Mouse (Mus musculus) ovary, postnatal 36 days (tissue): ENCODE data around the gene Nid2.

Source experiments
- DNase-seq: peaks from one replicate; pipeline ENCODE4 v3.0.0; 2022; ENCODE audit warnings: low spot score, mixed read lengths

Nid2 gene

DNA sequence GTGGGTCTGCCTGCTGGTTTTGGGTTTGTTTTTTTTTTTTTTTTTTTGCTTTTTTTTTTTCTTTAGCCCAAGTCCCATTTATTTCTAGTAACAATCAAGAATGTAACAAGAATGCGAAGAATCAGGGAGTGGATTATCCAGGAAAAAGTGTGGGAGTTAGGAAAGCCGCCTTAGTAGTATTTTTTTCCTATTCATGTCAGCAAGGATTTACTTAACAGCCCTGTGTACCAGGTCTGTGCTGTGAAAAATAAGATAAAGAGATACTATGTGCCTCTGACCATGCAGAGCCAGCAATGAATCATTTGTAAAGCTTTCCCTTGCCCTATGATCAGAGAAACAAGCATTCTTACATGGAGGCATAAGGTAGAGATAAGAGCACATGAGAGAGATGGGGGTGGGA is 4.8 kb upstream of the Nid2 start:
- no peak for DNase-seq

DNA sequence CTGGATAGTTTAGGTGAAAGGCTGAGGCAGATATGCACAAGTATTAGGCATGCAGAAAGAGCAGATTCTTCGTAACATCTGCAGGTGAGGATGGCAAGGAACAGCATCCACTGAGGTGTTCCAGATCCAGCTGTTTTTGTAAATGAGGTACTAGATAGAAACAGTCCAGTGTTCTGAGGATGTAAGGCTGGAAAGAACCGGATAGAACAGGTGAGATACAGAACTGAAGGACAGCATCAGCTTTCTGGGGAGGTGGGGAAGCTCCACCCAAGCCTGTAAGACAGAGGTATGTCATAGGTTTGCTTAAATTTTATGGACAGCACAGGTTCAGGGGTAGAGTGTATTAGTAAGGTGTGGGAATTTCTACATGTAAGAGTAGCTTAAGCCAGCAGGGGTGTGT is 4.3 kb upstream of the Nid2 start:
- DNase-seq = no peak

DNA sequence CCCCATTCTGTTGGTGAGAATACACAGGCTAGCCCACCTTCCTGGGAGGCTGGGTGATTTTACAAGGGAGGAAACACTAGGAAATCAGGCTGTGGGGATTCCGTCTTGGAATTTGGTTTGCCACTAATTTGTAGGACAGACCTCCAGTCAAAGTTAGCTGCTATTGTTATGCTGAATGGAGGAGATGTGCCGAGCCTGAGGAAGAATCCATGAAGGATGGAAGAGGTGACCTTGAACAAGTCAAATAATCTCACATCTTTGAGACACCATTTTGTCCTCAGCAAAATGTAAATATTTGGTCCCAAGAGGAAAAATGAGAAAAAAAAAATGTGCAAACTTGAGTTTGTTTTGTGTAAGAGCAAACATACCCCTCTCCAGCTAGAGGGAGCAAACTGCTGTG is 1.3 kb upstream of the Nid2 start:
- no peak for DNase-seq

DNA sequence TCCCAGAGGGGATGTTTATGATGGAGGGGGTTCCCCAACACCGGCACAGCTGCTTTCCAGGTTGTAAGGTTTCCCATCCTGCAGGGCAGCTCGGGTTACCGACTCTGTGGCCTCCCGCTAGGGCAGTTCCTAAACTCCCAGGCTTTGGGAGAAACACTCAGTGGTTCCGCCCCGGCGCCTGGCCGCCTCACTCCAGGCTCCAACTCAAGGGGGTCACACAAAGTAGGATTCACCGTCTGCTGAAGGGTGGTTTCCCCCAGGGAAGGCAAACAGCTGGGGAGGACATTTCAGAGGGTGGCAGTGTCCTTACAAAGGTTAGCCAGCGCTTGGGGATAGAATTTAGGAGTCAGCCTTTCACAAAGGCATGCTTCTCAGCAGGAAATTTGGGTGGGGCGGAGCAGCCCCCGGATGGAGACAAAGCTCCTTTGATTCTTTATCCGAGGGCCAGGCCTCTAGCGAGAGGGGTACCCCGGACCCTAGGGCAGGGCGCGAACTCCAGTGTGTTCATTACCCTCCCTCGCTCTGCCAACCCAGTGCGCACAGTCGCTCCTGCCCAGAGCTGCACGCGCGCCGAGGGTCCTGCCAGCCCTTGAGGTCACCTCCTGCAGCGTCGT is 547 bp upstream of the Nid2 start:
- no peak for DNase-seq

DNA sequence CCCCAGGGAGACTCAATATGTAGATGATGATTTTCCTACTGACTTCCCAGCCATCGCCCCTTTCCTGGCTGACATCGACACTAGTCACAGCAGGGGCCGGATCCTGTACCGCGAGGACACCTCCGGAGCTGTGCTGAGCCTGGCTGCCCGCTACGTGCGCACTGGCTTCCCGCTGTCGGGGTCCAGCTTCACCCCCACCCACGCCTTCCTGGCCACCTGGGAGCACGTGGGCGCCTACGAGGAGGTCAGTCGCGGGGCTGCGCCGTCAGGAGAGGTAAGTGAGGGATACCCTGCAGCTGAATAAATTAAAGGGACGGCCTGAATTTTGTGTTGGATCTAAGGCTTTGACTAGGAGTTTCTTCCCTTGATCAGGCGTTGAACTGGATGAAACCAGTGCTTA is 1.2 kb downstream of the Nid2 start:
- DNase-seq = no peak

DNA sequence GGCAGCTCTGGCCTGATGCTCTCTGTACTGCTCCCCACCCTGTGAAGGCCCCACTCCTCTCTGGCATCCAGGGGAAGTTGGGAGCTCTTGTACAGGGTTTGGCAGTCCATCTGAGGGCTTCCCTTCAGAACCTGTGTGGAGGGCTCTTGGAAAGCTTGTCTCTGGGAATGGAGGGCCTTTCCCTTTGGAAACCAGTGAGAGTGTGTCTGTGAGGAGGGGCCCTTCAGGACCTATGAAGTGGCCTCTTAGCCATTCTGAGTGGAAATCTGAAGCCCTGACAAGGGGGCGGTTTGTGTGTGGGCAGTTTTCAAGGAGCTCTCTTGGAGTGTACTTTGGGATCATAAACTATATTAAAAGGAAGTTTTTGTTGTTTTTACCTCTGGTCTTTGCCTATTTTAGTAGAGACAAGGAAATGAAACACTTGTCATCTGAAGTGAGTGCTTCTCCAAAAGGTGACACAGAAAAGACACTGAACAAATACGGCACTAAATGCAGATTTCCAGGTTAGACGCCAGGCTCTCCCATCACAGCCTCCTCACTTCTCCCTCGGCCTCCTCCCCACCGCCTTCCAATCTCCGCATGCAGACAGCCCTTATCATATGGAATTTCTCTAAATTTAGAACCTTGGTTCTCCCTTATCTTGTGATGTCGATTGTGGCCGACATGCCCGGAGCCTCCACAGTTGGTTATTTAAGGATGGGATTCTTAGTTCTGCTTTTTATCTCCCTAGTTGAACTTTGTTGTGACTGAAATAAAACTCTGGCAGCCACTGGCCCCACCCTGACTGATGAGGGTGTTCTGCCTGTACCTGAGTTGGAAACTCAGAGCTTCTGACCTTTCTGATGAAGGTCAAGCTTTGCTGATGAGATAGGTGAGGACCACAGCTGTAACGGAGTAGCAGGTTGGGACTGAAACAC is 8.5 kb downstream of the Nid2 start:
- no peak for DNase-seq

DNA sequence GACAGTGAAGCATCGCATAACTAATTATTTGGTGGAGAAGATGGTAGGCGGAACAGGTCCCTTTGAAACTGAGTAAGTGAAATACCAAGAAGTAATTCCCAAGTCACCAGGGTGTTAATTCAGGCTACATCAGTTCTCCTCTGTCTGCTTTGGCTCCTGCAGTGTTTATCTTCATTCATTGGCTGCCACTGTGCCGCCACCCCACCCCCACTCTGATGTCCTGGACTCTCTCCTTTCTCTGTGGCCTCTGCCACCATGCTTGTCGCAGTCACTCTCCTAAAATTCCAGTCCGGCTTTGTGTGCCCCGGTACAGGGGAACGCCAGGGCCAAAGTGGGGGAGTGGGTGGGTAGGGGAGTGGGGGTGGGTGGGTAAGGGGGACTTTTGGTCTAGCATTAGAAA is 9.7 kb downstream of the Nid2 start:
- DNase-seq = no peak

DNA sequence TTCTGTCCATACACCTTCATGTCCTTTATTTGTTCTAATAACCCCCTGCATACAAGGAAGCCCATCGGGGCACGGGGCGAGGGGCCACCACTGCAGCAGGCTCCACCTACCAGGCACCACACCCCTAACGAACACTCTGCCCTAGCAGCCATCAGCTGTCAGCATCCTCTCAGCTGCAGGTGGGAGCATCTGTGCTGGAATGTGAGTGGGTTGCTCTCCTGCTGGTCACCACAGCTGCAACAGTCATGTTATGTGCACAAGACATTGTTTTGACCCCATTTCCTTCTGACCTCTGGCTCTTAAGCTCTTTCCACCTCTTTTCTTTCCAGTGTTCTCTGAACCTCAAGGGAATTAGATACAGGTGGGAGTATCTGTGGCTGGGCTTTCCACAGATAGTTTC is 10.9 kb downstream of the Nid2 start:
- no peak for DNase-seq

DNA sequence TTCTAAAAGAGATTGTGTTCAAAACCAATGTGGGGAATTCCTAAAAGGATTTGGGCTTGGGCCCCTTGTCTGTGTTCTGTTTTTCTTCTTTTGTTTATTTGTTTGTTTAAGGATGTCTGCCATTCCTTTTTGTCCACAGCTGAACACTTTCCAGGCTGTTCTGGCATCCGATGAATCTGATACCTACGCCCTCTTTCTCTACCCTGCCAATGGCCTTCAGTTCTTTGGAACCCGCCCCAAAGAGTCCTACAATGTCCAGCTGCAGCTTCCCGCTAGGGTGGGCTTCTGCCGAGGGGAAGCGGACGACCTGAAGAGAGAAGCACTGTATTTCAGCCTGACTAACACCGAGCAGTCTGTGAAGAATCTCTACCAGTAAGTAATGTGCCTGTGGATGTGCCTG is 12.5 kb downstream of the Nid2 start:
- no peak for DNase-seq

DNA sequence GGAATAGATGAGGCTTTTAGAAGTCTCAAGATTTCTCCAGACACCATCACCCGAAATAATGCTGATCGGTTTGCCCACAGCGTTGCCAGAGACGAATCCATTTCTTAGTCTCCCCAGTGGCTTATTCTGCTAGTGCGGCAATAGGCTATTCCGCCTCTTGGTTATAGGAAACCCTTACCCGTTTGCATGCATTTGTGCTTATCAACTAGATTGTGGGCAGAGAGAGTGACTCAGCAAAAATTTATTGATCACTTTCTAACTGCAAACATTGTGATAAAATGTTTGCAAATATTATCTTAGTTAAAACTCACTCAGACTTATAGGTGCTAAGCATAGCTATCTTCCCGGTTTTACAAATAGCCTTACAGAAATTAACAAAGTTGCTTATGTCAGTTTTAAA is 13.3 kb downstream of the Nid2 start:
- DNase-seq = no peak

DNA sequence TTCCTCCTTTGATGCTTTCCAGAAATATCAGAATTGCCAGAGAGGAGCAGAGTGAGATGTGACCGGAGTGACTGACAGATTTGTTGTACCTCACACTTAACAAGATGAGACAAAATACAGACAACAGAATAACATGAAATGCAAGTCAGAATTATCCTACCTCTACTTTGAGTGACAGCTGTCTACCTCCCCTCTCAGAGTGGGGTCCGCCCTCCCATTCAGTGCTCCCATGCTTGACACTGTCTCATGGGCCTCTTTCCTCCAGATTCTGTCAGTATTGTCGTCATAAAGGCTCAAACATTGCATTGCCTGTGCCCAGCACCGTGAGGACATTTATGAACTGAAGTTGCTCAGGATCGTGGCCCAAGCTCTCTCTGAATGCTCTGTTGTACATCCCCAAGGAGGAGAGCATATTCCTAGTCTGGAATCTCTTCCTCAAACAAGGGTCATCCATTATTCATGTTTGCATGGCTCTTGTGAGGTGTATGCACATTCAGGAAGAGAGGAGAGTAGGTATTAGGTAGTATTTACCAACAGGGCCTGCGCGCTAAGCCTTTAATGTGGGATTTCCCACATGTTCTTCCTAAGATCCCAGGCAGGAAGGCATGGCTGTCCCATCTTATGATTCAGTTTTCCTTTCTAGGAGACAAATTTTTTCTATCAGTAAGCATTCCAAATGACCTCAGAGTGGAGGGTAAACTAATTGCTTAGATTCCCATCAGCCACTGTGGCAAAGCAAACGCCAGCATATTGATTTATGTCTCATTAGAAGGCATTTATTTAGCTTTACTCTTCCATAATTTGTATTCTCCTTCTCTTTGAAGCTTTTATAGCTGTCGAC is 14.7 kb downstream of the Nid2 start:
- DNase-seq = no peak

DNA sequence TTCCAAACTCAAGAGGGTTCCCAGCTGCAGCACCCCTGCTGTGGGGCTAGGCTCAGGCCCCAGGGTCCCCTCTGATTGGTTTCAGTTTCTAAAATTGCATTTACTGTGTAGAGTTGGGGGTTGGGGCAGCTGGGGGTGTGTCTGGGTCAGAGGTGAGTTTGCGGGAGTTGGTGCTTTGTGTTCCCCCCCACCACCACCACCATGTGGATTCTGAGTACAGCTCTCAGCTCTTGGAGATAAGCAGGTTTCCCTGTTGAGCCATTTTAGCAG is 15.2 kb downstream of the Nid2 start:
- DNase-seq = no peak

DNA sequence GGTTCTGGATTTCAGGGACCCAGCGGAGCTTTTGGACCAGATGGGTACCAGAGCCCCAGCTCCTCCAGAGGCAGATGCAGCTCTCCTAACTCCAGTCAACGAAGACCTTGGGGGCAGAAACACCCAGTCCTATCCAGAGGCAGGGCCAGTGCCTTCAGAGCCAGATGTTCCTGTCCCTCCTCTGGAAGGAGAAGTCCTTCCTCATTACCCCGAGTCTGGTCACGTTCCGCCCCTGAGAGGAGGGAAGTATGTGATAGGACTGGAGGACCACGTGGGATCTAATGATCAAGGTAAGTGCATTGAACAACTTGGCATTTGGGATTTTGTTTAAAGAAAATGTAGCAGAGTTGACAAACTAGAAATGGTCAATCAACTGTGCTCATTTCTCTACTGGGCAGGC is 17.6 kb downstream of the Nid2 start:
- DNase-seq = no peak

DNA sequence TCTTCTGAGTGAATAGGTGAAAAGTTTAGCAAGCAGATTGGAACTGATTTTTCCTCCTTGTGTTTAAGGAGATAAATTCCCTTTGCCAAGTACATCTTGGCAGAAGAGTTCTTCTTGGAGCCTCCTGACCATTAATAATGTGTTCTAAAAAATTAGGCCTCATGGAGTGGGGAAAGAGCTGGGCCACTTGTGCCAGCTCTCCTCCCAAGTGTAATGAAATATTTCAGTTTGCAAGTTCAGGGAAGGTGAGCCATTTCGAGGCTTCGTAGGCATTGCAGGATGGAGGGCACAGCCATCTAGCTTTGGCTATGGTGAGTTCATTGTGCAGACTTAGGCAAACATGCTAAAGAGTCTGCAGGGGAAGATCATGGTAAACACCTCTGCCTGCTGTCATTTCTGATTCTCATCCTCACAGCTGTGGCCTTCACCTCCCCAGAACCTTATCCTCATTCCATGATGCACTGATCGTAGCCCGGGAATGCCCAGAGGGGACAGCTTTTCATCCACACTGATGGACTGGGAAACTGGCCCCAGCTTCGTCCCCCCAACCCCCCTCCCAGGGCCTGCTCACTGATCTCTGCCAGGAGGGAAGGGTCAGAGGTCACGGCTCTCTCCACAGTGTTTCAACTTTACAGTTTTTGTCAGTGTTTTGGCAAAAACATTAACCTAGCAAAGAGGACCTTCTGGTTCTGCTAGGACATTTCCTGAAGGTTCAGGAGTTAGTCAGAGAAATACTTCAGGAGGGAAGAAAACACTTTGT is 18.6 kb downstream of the Nid2 start:
- DNase-seq = peak; percentile 48

DNA sequence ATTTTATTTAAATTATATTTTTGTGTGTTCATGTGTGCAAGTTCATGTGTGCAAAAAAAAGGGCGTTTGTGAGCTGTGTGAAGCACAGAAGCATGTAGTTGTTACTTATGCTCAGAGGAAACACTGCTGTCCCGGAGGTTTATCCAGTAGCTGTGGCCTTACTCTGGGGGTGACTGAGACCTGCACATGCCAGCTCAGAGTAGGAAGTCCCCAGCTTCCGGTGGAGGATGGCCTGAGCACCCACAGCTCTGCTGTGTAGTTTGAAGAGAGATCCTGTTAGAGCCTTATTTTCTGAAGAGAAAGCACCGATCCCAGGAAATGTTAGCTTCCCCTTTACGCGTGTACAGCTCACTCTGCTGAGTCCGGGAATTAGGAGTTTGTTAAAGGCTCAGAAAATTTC is 20.1 kb downstream of the Nid2 start:
- DNase-seq = no peak

DNA sequence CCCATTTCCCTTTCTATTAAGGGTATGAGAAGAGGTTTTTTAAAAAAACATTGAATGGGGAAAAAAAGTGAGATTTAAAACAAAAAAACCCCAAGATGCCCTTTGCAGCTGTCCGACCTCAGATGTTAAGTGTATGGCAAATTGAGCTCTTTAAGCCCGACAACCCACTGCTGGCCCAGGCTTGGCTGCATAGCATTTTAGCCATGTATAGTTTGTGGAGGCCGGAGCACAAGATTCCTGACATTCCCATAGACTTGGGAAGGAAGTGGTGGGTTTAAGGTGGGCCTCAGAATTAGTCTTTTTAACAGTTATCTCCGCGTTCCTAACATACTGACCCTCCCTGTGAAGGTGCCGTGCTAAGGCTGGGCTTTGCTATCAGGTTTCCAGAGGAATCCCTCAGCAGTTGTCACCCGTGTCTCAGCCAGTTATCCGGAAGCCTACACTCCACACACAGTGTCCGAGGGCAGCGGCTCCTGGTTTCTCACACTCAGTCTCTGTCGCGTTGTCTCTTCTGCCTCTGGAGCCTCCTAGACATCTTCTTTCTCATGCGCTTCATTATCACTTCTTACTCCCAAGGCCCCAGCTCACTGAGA is 23.1 kb downstream of the Nid2 start:
- DNase-seq = no peak

DNA sequence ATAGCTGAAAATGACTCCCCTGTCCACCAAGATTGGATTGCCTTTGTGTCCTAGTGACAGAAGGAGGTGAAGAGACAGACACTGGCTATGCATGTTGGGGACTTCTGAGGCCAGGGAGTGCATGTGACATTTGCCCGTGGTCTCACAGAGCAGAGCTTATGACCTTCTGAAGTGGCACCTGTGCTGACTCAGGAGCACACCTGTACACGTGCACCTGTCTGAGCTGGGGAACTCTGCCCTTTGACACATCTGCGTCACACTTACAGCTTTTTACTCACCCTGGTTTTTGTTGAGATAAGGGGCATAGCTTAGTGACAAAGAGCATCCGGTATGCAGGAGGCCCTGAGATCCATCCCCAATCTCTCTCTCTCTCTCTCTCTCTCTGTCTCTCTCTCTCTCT is 24.4 kb downstream of the Nid2 start:
- DNase-seq = no peak

DNA sequence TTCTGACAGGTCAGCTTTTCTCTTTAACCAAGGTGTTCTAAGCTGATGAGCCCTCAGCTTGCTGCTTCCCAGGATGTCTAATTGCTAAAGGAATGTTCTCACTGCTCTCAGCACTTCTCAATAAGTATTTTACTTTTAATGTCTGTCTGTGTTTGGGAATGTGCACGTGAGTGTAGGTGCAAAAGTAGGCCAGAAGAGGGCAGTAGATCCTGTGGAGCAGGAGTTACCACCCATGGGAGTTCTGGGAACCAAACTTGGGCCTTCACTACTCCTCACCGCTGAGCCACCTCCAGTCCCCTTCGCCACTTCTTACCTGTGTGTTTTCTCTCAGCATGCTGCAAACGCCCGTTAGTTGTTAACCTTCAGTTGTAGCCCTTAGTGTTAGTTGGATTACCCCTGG is 25.1 kb downstream of the Nid2 start:
- DNase-seq = no peak

DNA sequence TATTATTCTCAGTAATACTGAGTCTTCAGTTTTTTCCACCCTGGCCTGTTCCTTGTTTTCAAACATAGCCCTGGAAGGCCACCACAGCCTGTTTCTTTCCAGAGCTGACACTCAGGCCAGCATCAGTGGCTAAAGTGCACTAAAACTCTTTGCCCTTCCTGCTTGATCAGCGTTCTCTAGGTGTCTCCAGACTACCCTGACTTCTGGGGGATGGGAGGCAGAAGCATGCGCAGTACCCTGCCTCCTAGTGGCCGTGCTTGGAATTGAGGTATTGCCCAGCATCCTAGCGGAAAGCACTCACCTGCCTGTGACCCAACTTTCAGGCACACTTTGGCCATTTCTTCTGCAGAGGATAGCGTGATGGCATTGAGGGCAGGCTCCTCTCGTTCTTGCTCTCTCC is 25.8 kb downstream of the Nid2 start:
- DNase-seq = peak; percentile 34

DNA sequence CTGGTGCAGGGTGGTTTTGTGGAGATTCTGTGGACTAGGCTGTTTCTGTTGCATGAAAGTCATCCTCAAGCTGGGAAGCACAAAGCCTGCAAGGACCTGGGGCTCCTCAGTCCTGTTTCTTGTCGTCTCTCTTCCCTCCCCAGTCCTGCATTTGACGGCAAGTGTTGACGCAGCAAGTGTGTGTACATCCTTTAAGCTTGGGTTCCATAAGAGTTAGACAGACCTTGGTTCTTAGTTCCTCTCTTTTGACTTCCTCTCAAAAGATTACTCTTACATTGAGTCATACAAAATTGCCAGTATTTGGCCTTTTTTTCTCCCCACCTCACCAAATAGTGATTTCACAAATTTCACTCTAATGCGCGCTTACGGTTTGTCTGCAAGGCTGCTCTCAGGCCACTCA is 26.3 kb downstream of the Nid2 start:
- DNase-seq = no peak

DNA sequence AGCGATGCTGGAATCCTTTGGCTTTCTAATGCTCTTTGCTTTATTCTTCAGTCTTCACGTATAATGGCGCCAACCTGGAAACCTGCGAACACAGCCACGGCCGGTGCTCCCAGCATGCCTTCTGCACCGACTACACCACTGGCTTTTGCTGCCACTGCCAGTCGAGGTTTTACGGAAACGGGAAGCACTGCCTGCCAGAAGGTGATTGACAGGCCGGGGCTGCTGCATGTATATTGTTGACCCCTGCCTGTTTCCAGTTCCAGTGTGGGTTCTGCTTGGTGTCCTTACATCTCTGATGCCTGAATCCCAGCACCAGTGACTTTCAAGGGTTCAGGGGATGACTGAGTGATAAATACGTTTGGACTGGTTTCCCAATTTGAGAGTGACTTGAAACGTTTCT is 26.9 kb downstream of the Nid2 start:
- DNase-seq = no peak
